Mouse (Mus musculus) cerebellum, adult 2 months (tissue): Measurements from ENCODE around the gene Atp5b.

Source experiments
- CTCF ChIP-seq: fragments of 200-500 bp; IDR thresholded peaks from 2 replicates; pipeline ENCODE4 v1.5.1; 2011; ENCODE audit warnings: low read depth, mild to moderate bottlenecking, control low read depth, low read length, moderate library complexity, borderline replicate concordance; ENCODE audit not compliant: insufficient read depth
- POLR2A ChIP-seq: fragments of 200-500 bp; IDR thresholded peaks from 2 replicates; pipeline ENCODE4 v1.6.1; 2011; ENCODE audit warnings: low read length, control low read depth, borderline replicate concordance; ENCODE audit not compliant: insufficient read depth

- TF ChIP-seq CTCF, result no peak
- no peak for TF ChIP-seq POLR2A
Observed at GRCm38 (mm10) chr10:128080496-128080895, 2.6 kb upstream of the Atp5b start.
